Mouse (Mus musculus) kidney, adult 2 months (tissue): ENCODE measurements at regions not wholly inside any gene's neighbourhood (a gene's known extent, or its start where the extent isn't known, plus 50 kb on each side); places are given as distances from the start of the nearest gene placed in this dataset.

ENCODE experiments used
- DNase-seq: peaks from one replicate; pipeline ENCODE4 v3.0.0; 2021
- H3K27ac ChIP-seq: fragments of 200-500 bp; 2 replicates; pipeline ENCODE4 v1.5.1; 2012; ENCODE audit warnings: low read depth, low read length, control low read depth, inconsistent platforms; ENCODE audit not compliant: insufficient read depth
- H3K27me3 ChIP-seq: fragments of 200-500 bp; replicated peaks from 2 replicates; pipeline ENCODE4 v1.6.1; 2012; ENCODE audit warnings: mild to moderate bottlenecking, moderate library complexity, low read length, inconsistent platforms; ENCODE audit not compliant: control insufficient read depth, insufficient read depth
- H3K36me3 ChIP-seq: fragments of 200-500 bp; 2 replicates; pipeline ENCODE4 v1.6.1; 2012; ENCODE audit warnings: mild to moderate bottlenecking, moderate library complexity, low read length, inconsistent platforms; ENCODE audit not compliant: control insufficient read depth, insufficient read depth
- H3K4me1 ChIP-seq: fragments of 200-500 bp; 2 replicates; pipeline ENCODE4 v1.6.1; 2011; ENCODE audit warnings: low read length; ENCODE audit not compliant: control insufficient read depth, insufficient read depth
- H3K4me3 ChIP-seq: fragments of 200-500 bp; 2 replicates; pipeline ENCODE4 v1.5.1; 2011; ENCODE audit warnings: mild to moderate bottlenecking, low read depth, low read length, control low read depth; ENCODE audit not compliant: insufficient read depth
- CTCF ChIP-seq: fragments of 200-500 bp; conservative IDR thresholded peaks from 2 replicates; pipeline ENCODE4 v1.5.1; 2011; ENCODE audit warnings: low read depth, mild to moderate bottlenecking, control low read depth, low read length, moderate library complexity, mixed read lengths; ENCODE audit not compliant: insufficient read depth, insufficient read length
- POLR2A ChIP-seq: fragments of 200-500 bp; IDR thresholded peaks from one replicate; pipeline ENCODE4 v1.6.1; 2011; ENCODE audit warnings: low read depth, low read length, control low read depth
- WGBS: fragments of 180-500 bp; shearing (Covaris S2); methylation state at CpG from one replicate; pipeline ENCODE4 v1.1.7; 2018; 5-methylcytosine and 5-hydroxymethylcytosine counted together

DNA sequence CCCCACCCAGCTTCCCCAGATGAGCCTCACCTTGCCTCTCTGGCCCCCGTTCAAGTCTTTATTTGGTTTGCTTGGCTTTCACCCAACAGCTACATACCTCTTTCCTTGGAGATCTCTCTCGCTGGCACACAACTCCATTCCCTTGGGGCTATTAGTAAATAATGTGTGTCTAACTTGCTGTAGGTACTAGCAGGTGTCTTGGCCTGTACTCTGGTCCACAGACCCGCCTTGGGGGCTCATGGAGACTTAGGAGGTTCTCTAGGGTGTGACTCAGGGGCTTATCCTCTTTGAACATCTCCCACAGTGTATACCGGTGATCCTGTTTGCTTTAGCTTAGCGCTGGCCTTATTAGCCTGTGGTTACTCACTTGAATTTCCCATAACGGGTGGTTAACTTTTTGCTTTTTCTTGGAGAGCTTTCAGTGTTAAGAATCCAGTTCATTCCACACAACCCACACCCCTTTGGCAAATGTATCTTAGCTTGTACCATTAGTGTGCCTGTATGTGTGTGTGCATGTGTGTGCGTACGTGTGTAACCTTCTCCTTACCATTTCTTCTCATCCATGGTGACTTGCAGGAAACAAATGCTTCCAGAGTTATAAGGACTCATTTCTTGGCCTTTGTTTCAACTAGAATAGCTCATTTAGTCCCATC is 67.3 kb upstream of the Map4k3 start:
- TF ChIP-seq POLR2A, result no peak
- TF ChIP-seq CTCF, result no peak
- no peak overlapping the region for H3K4me3 ChIP-seq
- no peak overlapping the region for H3K27ac ChIP-seq
- H3K36me3 ChIP-seq, result no peaks in the 10 kb centered on the region
- H3K4me1 ChIP-seq, result peaks cover 12% of the 10 kb centered on the region
- WGBS, result 60% methylated on average over 8 of the region's 8 CpGs
- no peaks in the 10 kb centered on the region for H3K27me3 ChIP-seq
- DNase-seq, result no peak

- TF ChIP-seq POLR2A (no peak), CTCF (no peak)
- no peak for DNase-seq
- Histone ChIP-seq H3K4me1 (peaks cover 12% of the 10 kb centered on the region), H3K27ac (peak overlapping the region; percentile 32; the same call in 1 of the 2 replicates), H3K36me3 (no peaks in the 10 kb centered on the region), H3K27me3 (no peaks in the 10 kb centered on the region), H3K4me3 (no peak overlapping the region)
- 31% methylated on average over 4 of the region's 4 CpGs for WGBS
Observed at GRCm38 (mm10) chr17:80792605-80793004, 64.3 kb upstream of the Map4k3 start.

DNA sequence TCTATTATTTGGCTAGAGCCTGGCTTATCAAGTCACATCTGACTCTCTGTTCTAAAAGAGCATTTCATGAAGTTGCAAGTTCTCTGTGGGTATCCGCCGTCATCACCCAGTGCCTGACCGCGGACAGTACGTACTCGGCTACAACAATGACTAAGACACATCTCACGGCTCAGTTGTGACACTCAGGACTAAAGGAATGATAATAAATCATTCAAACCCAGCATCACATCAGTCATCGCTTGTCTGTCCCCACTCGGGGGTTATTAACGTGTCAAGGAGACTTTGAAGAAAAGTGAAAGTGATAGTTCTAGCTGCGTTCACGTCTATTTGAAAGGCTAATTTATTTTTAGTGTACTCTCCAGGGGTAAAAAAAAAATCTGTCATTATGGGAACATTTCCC is 61.4 kb upstream of the Map4k3 start:
- DNase-seq, result no peak
- TF ChIP-seq POLR2A (no peak), CTCF (no peak)
- H3K27ac ChIP-seq, result peak overlapping the region; percentile 35; the same call in 1 of the 2 replicates
- 79% methylated on average over 12 of the region's 12 CpGs for WGBS
- H3K27me3 ChIP-seq, result no peaks in the 10 kb centered on the region
- H3K4me1 ChIP-seq, result peaks cover 31% of the 10 kb centered on the region
- H3K4me3 ChIP-seq, result no peak overlapping the region
- no peaks in the 10 kb centered on the region for H3K36me3 ChIP-seq

DNA sequence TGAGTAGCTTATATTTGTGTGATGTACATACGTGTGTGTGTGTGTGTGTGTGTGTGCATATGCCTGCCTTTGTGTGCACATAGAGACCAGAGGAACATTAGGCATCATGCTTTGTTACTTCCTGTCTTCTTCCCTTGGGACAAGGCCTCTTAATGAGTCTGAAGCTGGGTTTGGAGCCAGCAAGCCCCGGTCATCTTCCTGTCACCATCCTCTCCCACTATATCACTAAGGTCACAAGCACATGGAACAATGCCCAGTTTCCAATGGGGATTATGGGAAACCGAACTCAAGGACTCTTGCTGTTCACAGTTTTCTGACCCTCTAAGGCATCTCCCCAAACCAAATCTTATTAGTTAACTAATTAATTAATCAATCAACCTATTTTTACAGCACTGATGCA is 60.7 kb upstream of the Map4k3 start:
- Histone ChIP-seq H3K27me3 (no peaks in the 10 kb centered on the region), H3K4me1 (peaks cover 33% of the 10 kb centered on the region), H3K36me3 (no peaks in the 10 kb centered on the region), H3K4me3 (no peak overlapping the region), H3K27ac (no peak overlapping the region)
- 52% methylated on average over 3 of the region's 3 CpGs for WGBS
- DNase-seq, result peak; percentile 75
- TF ChIP-seq CTCF (no peak), POLR2A (no peak)

DNA sequence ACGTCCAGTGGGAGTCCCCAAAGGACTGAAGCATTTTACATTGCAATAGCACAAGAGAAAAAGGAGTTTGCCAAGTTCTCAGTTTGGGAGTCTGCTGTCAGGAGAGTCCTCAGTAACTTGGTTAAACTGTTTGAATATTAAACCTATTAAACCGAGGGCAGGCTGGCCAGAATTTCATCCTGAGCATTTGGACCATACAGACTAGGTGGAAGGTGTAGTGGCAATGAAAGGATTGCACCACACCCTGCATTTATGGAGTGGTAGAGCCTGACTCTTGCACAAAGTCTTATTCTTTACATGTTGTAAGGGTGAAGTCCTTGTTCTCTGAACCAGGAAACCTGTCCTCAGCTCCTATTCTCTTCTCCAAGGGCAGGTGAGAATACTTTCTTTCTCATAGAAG is 58.6 kb upstream of the Map4k3 start:
- peaks cover 29% of the 10 kb centered on the region for H3K4me1 ChIP-seq
- peak; percentile 94 for DNase-seq
- no peak overlapping the region for H3K4me3 ChIP-seq
- no peaks in the 10 kb centered on the region for H3K36me3 ChIP-seq
- TF ChIP-seq CTCF (no peak), POLR2A (no peak)
- WGBS, result 20% methylated on average over 2 of the region's 2 CpGs
- H3K27me3 ChIP-seq, result no peaks in the 10 kb centered on the region
- peak overlapping the region; percentile 94 for H3K27ac ChIP-seq

GRCm38 (mm10) chr17:80786061-80786851 is 58.0 kb upstream of the Map4k3 start:
- TF ChIP-seq POLR2A (no peak), CTCF (no peak)

GRCm38 (mm10) chr17:80785476-80785875 is 57.2 kb upstream of the Map4k3 start:
- Histone ChIP-seq H3K27ac (peak overlapping the region; percentile 87), H3K4me3 (no peak overlapping the region), H3K27me3 (no peaks in the 10 kb centered on the region), H3K4me1 (peaks cover 29% of the 10 kb centered on the region), H3K36me3 (no peaks in the 10 kb centered on the region)
- WGBS, result 80% methylated on average over 8 of the region's 8 CpGs
- DNase-seq, result no peak
- TF ChIP-seq CTCF, result no peak
- TF ChIP-seq POLR2A, result no peak

More at GRCm38 (mm10) chr17:80786061-80786851, 58.0 kb upstream of the Map4k3 start:
- Histone ChIP-seq H3K36me3 (no peaks in the 10 kb centered on the region), H3K4me1 (peaks cover 29% of the 10 kb centered on the region), H3K4me3 (no peak overlapping the region), H3K27me3 (no peaks in the 10 kb centered on the region), H3K27ac (peak overlapping the region; percentile 87)
- 25% methylated on average over 8 of the region's 8 CpGs for WGBS
- DNase-seq, result peak; percentile 84
